Mouse (Mus musculus): ENCODE data around the gene Emsy. TPM values are rescaled to one million over a fixed set of nuclear protein-coding genes. Genes with fewer than 3 reads are reported as not detected.

Gene Emsy
- polyA plus RNA-seq, 1 experiment from 2014 or later = 25.8 TPM

GRCm38 (mm10) chr7:98608520-98608919 is 48.1 kb downstream of the Emsy start:
- no peak for ATAC-seq (ENCODE audit: insufficient number of reproducible peaks, low FRiP score, low TSS enrichment, low read depth)
- peaks cover 9% of the 10 kb centered on the region; the same call in 1 of the 2 replicates for H3K36me3 ChIP-seq
- no peak overlapping the region for H3K27ac ChIP-seq (replicated peaks)

GRCm38 (mm10) chr7:98607158-98607557 is 49.4 kb downstream of the Emsy start:
- ATAC-seq (ENCODE audit: insufficient number of reproducible peaks, low FRiP score, low TSS enrichment, low read depth) = no peak
- Histone ChIP-seq H3K27me3 (no peaks in the 10 kb centered on the region), H3K9me3 (replicated peaks) (no peaks in the 10 kb centered on the region), H3K4me1 (no peaks in the 10 kb centered on the region), H3K9ac (no peak overlapping the region), H3K27ac (replicated peaks) (no peak overlapping the region), H3K4me2 (replicated peaks) (no peak overlapping the region), H3K4me3 (replicated peaks) (no peak overlapping the region), H3K36me3 (peaks cover 9% of the 10 kb centered on the region; the same call in 1 of the 2 replicates)
- 83% methylated on average over 4 of the region's 4 CpGs for WGBS

More at GRCm38 (mm10) chr7:98608520-98608919, 48.1 kb downstream of the Emsy start:
- H3K4me3 ChIP-seq (replicated peaks) = no peak overlapping the region
- H3K27me3 ChIP-seq = no peaks in the 10 kb centered on the region
- H3K4me1 ChIP-seq = no peaks in the 10 kb centered on the region
- no peaks in the 10 kb centered on the region for H3K9me3 ChIP-seq (replicated peaks)
- no peak overlapping the region for H3K4me2 ChIP-seq (replicated peaks)
- no peak overlapping the region for H3K9ac ChIP-seq

GRCm38 (mm10) chr7:98601715-98602114 is 54.9 kb downstream of the Emsy start:
- H3K4me3 ChIP-seq (replicated peaks) = no peak overlapping the region
- no peak overlapping the region for H3K9ac ChIP-seq
- no peak for ATAC-seq (ENCODE audit: insufficient number of reproducible peaks, low FRiP score, low TSS enrichment, low read depth)
- H3K4me2 ChIP-seq (replicated peaks) = no peak overlapping the region
- 86% methylated on average over 4 of the region's 4 CpGs for WGBS
- H3K9me3 ChIP-seq (replicated peaks) = no peaks in the 10 kb centered on the region
- H3K27me3 ChIP-seq = no peaks in the 10 kb centered on the region
- H3K4me1 ChIP-seq = no peaks in the 10 kb centered on the region
- H3K36me3 ChIP-seq = peaks cover 21% of the 10 kb centered on the region
- H3K27ac ChIP-seq (replicated peaks) = no peak overlapping the region

DNA sequence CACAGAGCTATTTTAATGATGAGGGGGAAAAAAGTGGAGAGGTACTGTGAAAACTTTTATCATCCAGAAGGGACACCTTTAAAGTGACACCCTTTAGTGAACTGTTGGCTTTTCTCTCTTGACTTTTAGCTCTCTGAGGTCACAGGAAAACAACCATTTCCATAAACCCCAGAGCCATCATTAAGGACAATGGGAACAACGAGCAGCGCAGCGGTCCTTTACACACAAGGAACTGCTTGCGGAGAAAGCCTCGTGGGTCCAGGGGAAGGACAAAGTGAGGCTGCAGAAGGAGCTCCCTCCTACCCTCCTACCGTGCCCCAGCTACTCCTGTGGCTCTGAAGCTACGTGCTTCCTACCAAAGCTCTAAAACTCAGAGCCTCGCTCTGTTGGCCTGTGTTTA is 59.2 kb downstream of the Emsy start:
- no peak overlapping the region for H3K4me2 ChIP-seq (replicated peaks)
- no peak overlapping the region for H3K4me3 ChIP-seq (replicated peaks)
- ATAC-seq (ENCODE audit: insufficient number of reproducible peaks, low FRiP score, low TSS enrichment, low read depth) = no peak
- H3K27me3 ChIP-seq = no peaks in the 10 kb centered on the region
- no peaks in the 10 kb centered on the region for H3K4me1 ChIP-seq
- H3K9me3 ChIP-seq (replicated peaks) = no peaks in the 10 kb centered on the region
- peaks cover 48% of the 10 kb centered on the region for H3K36me3 ChIP-seq
- H3K9ac ChIP-seq = no peak overlapping the region
- WGBS = 76% methylated on average over 8 of the region's 8 CpGs
- H3K27ac ChIP-seq (replicated peaks) = no peak overlapping the region

DNA sequence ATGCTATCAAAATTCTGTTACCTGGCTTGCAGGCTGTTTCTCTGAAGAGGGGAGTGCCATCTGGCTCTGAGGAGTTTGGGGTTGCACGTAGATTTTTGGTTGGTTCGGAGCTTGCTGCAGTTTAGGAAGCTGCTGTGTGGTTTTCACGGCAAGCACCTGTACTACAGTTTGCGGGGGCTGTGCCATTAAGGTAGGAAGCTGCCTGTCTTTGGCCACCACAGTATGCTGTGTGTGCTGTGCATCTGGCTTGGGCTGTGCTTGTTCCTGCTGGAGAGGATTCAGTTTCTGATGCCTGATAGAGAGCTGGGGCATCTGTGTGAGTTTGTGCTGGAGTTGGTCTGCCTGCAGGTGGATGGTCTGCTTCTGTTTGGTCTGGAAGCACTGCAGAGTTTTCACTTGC is 61.9 kb downstream of the Emsy start:
- 94% methylated on average over 4 of the region's 4 CpGs for WGBS

GRCm38 (mm10) chr7:98593276-98593675 is 63.3 kb downstream of the Emsy start:
- Histone ChIP-seq H3K4me2 (replicated peaks) (no peak overlapping the region), H3K9ac (no peak overlapping the region), H3K4me1 (no peaks in the 10 kb centered on the region), H3K27me3 (no peaks in the 10 kb centered on the region), H3K27ac (replicated peaks) (no peak overlapping the region), H3K36me3 (peaks cover 54% of the 10 kb centered on the region), H3K4me3 (replicated peaks) (no peak overlapping the region), H3K9me3 (replicated peaks) (no peaks in the 10 kb centered on the region)
- WGBS = 77% methylated on average over 6 of the region's 6 CpGs
- no peak for ATAC-seq (ENCODE audit: insufficient number of reproducible peaks, low FRiP score, low TSS enrichment, low read depth)

More for the DNA sequence above, 61.9 kb downstream of the Emsy start:
- H3K36me3 ChIP-seq = peaks cover 59% of the 10 kb centered on the region
- H3K4me1 ChIP-seq = no peaks in the 10 kb centered on the region
- no peak for ATAC-seq (ENCODE audit: insufficient number of reproducible peaks, low FRiP score, low TSS enrichment, low read depth)
- no peak overlapping the region for H3K9ac ChIP-seq
- no peak overlapping the region for H3K4me3 ChIP-seq (replicated peaks)
- H3K9me3 ChIP-seq (replicated peaks) = no peaks in the 10 kb centered on the region
- H3K27ac ChIP-seq (replicated peaks) = no peak overlapping the region
- H3K4me2 ChIP-seq (replicated peaks) = no peak overlapping the region
- H3K27me3 ChIP-seq = no peaks in the 10 kb centered on the region

DNA sequence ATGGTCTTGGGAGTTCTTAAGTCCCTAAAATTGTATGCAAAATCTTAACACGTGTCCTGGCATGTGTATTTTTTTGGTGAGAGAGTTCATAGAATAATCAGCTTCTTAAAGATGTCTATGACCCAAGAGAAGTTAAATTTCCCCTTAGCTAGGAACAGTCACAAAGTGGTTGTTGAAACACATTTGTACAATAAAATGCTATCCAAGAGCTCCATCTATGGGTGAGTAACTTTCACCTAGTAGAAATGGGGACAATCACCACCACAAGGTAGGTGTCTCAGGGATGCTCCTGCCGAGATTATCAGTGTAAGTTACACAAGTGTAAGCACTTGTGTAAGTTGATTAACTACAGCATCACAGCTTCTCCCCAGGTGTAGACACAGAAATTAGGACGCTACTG is 67.6 kb downstream of the Emsy start:
- H3K4me2 ChIP-seq (replicated peaks) = no peak overlapping the region
- no peak overlapping the region for H3K4me3 ChIP-seq (replicated peaks)
- H3K27me3 ChIP-seq = no peaks in the 10 kb centered on the region
- no peak overlapping the region for H3K27ac ChIP-seq (replicated peaks)
- peaks cover 30% of the 10 kb centered on the region for H3K36me3 ChIP-seq
- H3K4me1 ChIP-seq = no peaks in the 10 kb centered on the region
- H3K9me3 ChIP-seq (replicated peaks) = no peaks in the 10 kb centered on the region
- 65% methylated on average over 3 of the region's 3 CpGs for WGBS
- ATAC-seq (ENCODE audit: insufficient number of reproducible peaks, low FRiP score, low TSS enrichment, low read depth) = no peak
- H3K9ac ChIP-seq = no peak overlapping the region

DNA sequence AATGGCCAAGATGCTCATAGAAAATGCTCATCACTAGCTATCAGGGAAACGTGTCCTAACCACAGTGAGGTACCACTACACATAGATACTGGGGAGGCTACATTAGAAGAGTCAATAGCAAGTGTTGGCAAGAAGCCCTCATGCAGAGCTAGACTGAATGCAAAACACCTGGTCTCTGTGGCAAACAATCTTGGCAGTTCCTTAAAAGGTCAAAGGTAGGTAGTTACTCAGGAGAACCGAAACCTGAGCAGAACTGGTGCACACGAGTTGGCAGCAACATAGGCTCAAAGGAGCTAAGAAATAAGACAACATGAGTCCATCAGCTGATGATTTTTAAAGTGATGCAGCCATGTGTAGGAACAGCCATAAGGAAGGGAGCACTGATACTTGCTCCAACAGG is 70.3 kb downstream of the Emsy start:
- Histone ChIP-seq H3K9me3 (replicated peaks) (no peaks in the 10 kb centered on the region), H3K27ac (replicated peaks) (no peak overlapping the region), H3K4me2 (replicated peaks) (no peak overlapping the region), H3K27me3 (no peaks in the 10 kb centered on the region), H3K36me3 (peaks cover 16% of the 10 kb centered on the region), H3K9ac (no peak overlapping the region), H3K4me1 (no peaks in the 10 kb centered on the region), H3K4me3 (replicated peaks) (no peak overlapping the region)
- WGBS = 55% methylated on average over 3 of the region's 3 CpGs
- ATAC-seq (ENCODE audit: insufficient number of reproducible peaks, low FRiP score, low TSS enrichment, low read depth) = no peak

DNA sequence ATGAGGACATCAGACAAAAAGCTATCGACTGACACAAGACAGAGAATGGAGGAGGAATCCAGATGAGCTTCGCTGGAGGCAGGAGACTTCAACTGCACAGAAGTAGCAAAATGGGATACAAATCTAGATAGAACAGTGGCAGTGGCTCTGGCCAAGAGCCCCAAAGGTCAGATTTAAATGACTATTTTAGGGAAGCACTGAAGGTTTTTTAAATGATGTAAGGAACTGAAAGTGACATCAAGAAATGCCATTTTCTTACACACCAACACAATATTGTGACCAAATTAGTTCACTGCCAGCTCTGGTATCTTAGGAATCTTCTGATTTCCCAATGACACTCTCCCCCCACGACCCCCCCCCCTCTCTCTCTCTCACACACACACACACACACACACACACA is 72.0 kb downstream of the Emsy start:
- no peak for ATAC-seq (ENCODE audit: insufficient number of reproducible peaks, low FRiP score, low TSS enrichment, low read depth)
- Histone ChIP-seq H3K9ac (no peak overlapping the region), H3K4me3 (replicated peaks) (no peak overlapping the region), H3K36me3 (peaks cover 6% of the 10 kb centered on the region; the same call in 1 of the 2 replicates), H3K9me3 (replicated peaks) (no peaks in the 10 kb centered on the region), H3K4me2 (replicated peaks) (no peak overlapping the region), H3K27ac (replicated peaks) (no peak overlapping the region), H3K4me1 (no peaks in the 10 kb centered on the region), H3K27me3 (no peaks in the 10 kb centered on the region)
- 32% methylated on average over 3 of the region's 3 CpGs for WGBS

GRCm38 (mm10) chr7:98581266-98581665 is 75.3 kb downstream of the Emsy start:
- no peak for ATAC-seq (ENCODE audit: insufficient number of reproducible peaks, low FRiP score, low TSS enrichment, low read depth)
- no peaks in the 10 kb centered on the region for H3K27me3 ChIP-seq
- no peaks in the 10 kb centered on the region for H3K36me3 ChIP-seq
- H3K9ac ChIP-seq = no peak overlapping the region
- no peaks in the 10 kb centered on the region for H3K4me1 ChIP-seq
- H3K27ac ChIP-seq (replicated peaks) = no peak overlapping the region
- WGBS = 71% methylated on average over 4 of the region's 4 CpGs
- no peak overlapping the region for H3K4me2 ChIP-seq (replicated peaks)
- H3K9me3 ChIP-seq (replicated peaks) = no peaks in the 10 kb centered on the region
- no peak overlapping the region for H3K4me3 ChIP-seq (replicated peaks)

- Histone ChIP-seq H3K36me3 (no peaks in the 10 kb centered on the region), H3K4me2 (replicated peaks) (no peak overlapping the region), H3K9me3 (replicated peaks) (no peaks in the 10 kb centered on the region), H3K9ac (no peak overlapping the region), H3K4me1 (no peaks in the 10 kb centered on the region), H3K27me3 (no peaks in the 10 kb centered on the region), H3K4me3 (replicated peaks) (no peak overlapping the region), H3K27ac (replicated peaks) (no peak overlapping the region)
- 58% methylated on average over 7 of the region's 7 CpGs for WGBS
- no peak for ATAC-seq (ENCODE audit: insufficient number of reproducible peaks, low FRiP score, low TSS enrichment, low read depth)
These were observed 76.1 kb downstream of the Emsy start for GRCm38 (mm10) chr7:98580441-98580840.

GRCm38 (mm10) chr7:98579731-98580130 is 76.9 kb downstream of the Emsy start:
- Histone ChIP-seq H3K9ac (no peak overlapping the region), H3K36me3 (no peaks in the 10 kb centered on the region), H3K4me3 (replicated peaks) (no peak overlapping the region), H3K27ac (replicated peaks) (no peak overlapping the region), H3K27me3 (no peaks in the 10 kb centered on the region), H3K4me2 (replicated peaks) (no peak overlapping the region), H3K4me1 (no peaks in the 10 kb centered on the region), H3K9me3 (replicated peaks) (no peaks in the 10 kb centered on the region)
- WGBS = 71% methylated on average over 6 of the region's 6 CpGs
- ATAC-seq (ENCODE audit: insufficient number of reproducible peaks, low FRiP score, low TSS enrichment, low read depth) = no peak

All from embryonic facial prominence, embryonic 15.5 days (tissue).